Mouse (Mus musculus): Measurements from ENCODE around the gene Ube2e2.

DNA sequence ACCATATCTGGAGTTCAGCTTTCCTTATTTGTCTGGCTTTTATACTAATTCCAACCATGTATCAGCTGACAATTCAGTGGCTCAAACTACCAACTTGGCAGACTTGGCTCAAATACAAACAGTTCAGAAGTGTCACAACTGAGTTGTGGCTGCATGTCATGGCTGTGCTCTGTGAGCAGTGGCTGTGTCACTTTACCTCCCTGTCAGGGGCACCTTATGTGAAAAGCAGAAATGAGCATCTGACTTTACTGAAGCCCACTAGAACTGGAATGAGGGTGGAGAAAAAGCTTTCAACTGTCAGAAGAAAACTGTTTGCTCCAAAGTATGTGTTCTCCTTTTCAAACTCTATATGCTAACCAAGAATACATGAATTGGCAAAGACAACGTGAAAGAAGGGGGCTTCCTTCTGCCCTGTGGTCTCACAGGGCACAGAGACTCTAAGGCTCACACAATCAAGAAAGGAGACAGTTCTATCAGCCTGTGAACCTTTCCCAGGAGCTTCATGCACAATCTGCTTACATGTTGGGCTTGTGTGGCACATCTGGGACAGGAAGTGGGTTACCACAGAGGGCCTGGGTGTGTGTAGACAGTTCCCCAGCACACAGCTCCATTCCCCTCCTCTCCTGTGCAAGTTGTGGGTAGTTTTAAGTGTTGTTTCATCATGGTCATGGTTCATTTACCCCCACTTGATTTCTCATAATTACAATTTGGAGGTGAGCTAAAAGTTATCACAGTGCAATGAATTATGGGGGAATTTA, 228.6 kb downstream of the Ube2e2 start:
- no peak for TF ChIP-seq CTCF (IDR thresholded peaks at IDR 0.05; ENCODE audit: insufficient read depth, low read depth, low read length)
- TF ChIP-seq POLR2A (IDR thresholded peaks at IDR 0.05; ENCODE audit: insufficient read depth, low read depth, low read length) = no peak

Measured in olfactory bulb, adult 2 months (tissue).